Mouse (Mus musculus) ES-E14 (cell line): ENCODE data around the gene A430033K04Rik. TPM values are rescaled to one million over a fixed set of nuclear protein-coding genes. Genes with fewer than 3 reads are reported as not detected.
A peak's percentile ranks its signal among the peaks of the same experiment; 100 is the strongest.

Source experiments
- DNase-seq: peaks from one replicate; pipeline ENCODE4 v3.0.0-alpha.2; 2013; ENCODE audit warnings: low read depth, low spot score
- H3K27ac ChIP-seq: 2 replicates; pipeline ENCODE4 v1.5.1; 2012; ENCODE audit warnings: low read depth, mild to moderate bottlenecking, low read length, moderate library complexity, mixed read lengths; ENCODE audit not compliant: poor library complexity, insufficient read depth, severe bottlenecking
- H3K36me3 ChIP-seq: 2 replicates; pipeline ENCODE4 v1.6.1; 2012; ENCODE audit warnings: mild to moderate bottlenecking, low read length, moderate library complexity, mixed read lengths; ENCODE audit not compliant: control insufficient read depth, poor library complexity, insufficient read depth, severe bottlenecking
- H3K4me1 ChIP-seq, 2 experiments: fragments of 150-350 bp in 1 of 2; sonication (generic) in 1 of 2; 2 replicates each; pipeline ENCODE4 v1.6.1; 2012; ENCODE audit warnings: low read length in 2 of 2, mild to moderate bottlenecking in 1 of 2, mixed read lengths in 1 of 2; ENCODE audit not compliant: control insufficient read depth in 2 of 2, insufficient read depth in 2 of 2, poor library complexity in 1 of 2
- H3K4me3 ChIP-seq, 2 experiments: fragments of 150-350 bp in 1 of 2; sonication (generic) in 1 of 2; 2 replicates each; pipeline ENCODE4 v1.5.1; 2012; ENCODE audit warnings: low read length in 2 of 2, low read depth in 1 of 2, mild to moderate bottlenecking in 1 of 2, mixed read lengths in 1 of 2; ENCODE audit not compliant: insufficient read depth in 1 of 2, poor library complexity in 1 of 2, severe bottlenecking in 1 of 2
- H3K9ac ChIP-seq: 2 replicates; pipeline ENCODE4 v1.6.1; 2012; ENCODE audit warnings: low read depth, mild to moderate bottlenecking, low read length, mixed read lengths; ENCODE audit not compliant: poor library complexity, insufficient read depth, severe bottlenecking
- H3K9me3 ChIP-seq: fragments of 150-350 bp; sonication (generic); 2 replicates; pipeline ENCODE4 v1.6.1; 2012; ENCODE audit warnings: low read depth, mild to moderate bottlenecking, low read length; ENCODE audit not compliant: control insufficient read depth, insufficient read depth
- CHD2 ChIP-seq: IDR thresholded peaks from 2 replicates; pipeline ENCODE4 v1.6.1; 2014; ENCODE audit warnings: mild to moderate bottlenecking, low read depth, low read length, inconsistent platforms
- HCFC1 ChIP-seq: IDR thresholded peaks from 2 replicates; pipeline ENCODE4 v1.6.1; 2012; ENCODE audit warnings: low read length, inconsistent platforms, borderline replicate concordance; ENCODE audit not compliant: insufficient read depth
- MAFK ChIP-seq: IDR thresholded peaks from 2 replicates; pipeline ENCODE4 v1.6.1; 2014; ENCODE audit warnings: mild to moderate bottlenecking, low read depth, low read length, inconsistent platforms; ENCODE audit not compliant: insufficient read depth
- ZC3H11A ChIP-seq: IDR thresholded peaks from 2 replicates; pipeline ENCODE4 v1.6.1; 2012; ENCODE audit warnings: low read depth, mild to moderate bottlenecking, inconsistent platforms, low read length, borderline replicate concordance
- ZNF384 ChIP-seq: IDR thresholded peaks from 2 replicates; pipeline ENCODE4 v1.6.1; 2012; ENCODE audit warnings: low read depth, low read length, inconsistent platforms
- in situ Hi-C, 2 experiments: fragments of 600-800 bp; cut with MboI; formaldehyde crosslinking; loops; one replicate each; pipeline ENCODE4 v1.15.1; 2025; ENCODE audit warnings: low sequenced_read_pairs in 2 of 2, inconsistent platforms in 1 of 2; ENCODE audit not compliant: unreplicated experiment in 2 of 2
- total RNA-seq: library from RNA; depleted of rRNA; stranded (reverse); fragments of 300-350 nt; gene quantifications from 2 replicates; pipeline ENCODE4 v1.2.3, GENCODE M21; 2012

Gene A430033K04Rik
- total RNA-seq, 1 experiment: 1.9 TPM

DNA sequence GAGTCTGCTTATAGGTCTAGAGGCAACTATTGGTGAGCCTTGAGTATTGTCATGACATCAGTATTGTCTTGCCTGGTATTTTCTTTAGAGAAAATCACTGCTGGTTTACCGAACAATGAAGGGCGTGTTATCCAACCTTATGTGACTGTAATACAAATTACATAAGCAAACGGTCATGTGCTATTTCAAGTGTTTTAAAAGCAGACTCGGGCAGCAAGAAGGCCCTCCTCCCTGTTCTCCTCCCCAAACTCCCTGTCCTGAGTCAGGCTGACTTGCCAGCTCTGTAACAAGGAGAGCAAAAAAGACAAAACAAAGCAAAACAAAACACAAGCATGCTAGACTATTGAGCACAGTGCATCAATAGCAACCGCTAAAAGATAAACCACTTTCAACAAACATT, 1.8 kb upstream of the A430033K04Rik start:
- Histone ChIP-seq H3K9me3 (no peaks in the 10 kb centered on the region), H3K4me1 (peaks cover 0 to 4% of the 10 kb centered on the region in 2 experiments; a peak in 1 of 4 replicates), H3K36me3 (peaks cover 5% of the 10 kb centered on the region; the same call in 1 of the 2 replicates), H3K9ac (no peak overlapping the region), H3K27ac (no peak overlapping the region), H3K4me3 (no peak overlapping the region)
- in situ Hi-C loops: no loop called here
- no peak for DNase-seq
- TF ChIP-seq MAFK: no peak
- no peak for TF ChIP-seq ZC3H11A
- TF ChIP-seq HCFC1: no peak
- TF ChIP-seq ZNF384: no peak

DNA sequence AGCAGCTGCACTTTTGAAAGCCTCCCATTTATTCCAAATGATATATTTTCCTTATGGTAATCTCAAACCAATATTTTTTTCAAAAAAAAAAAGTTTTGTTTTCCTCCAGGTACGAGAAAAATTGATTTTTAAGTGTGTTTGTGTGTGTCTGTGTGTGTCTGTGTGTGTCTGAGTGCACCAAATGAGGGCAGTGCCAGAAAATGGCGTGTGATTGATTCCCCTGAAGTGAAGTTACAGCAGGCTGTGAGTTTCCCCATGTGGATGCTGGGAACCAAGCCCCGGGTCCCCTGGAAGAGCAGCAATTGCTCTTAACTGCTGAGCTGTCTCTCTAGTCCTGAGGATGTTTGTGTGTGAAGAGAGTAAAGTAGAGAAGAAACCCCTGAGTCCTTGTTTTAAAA, 818 bp downstream of the A430033K04Rik start:
- H3K4me3 ChIP-seq: peak overlapping the region; percentile 70 to 84; a peak in 2 of 4 replicates
- peaks cover 0 to 4% of the 10 kb centered on the region in 2 experiments; a peak in 1 of 4 replicates for H3K4me1 ChIP-seq
- H3K9me3 ChIP-seq: no peaks in the 10 kb centered on the region
- H3K27ac ChIP-seq: no peak overlapping the region
- peak overlapping the region; percentile 71; the same call in 1 of the 2 replicates for H3K9ac ChIP-seq
- H3K36me3 ChIP-seq: no peaks in the 10 kb centered on the region
- TF ChIP-seq MAFK (no peak), HCFC1 (no peak), ZNF384 (no peak), ZC3H11A (no peak), CHD2 (no peak)
- in situ Hi-C loops: no loop called here
- DNase-seq: no peak

DNA sequence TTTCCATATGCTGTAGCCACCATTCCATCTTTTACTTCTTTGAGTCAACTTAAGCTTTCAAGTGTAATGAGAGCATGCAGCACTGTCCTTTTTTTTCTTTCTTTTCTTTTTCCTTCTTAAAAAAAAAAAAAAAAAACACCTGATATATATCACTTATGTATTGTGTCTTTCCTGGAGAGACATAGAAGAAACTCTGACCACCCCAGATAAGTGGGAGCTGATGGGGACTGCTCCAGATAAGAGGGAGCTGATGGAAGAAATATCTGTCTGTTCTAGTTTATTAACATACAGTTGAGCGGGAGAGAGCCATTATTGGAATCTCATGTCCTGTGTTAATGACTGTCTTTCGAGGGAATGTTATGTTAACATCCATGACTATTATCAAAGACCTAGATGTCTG, 13.8 kb downstream of the A430033K04Rik start:
- Histone ChIP-seq H3K4me3 (no peak overlapping the region), H3K36me3 (no peaks in the 10 kb centered on the region), H3K4me1 (no peaks in the 10 kb centered on the region), H3K27ac (no peak overlapping the region), H3K9me3 (no peaks in the 10 kb centered on the region), H3K9ac (no peak overlapping the region)
- DNase-seq: no peak
- in situ Hi-C loops: no loop called here
- TF ChIP-seq ZNF384 (no peak), HCFC1 (no peak), CHD2 (no peak), MAFK (no peak), ZC3H11A (no peak)

DNA sequence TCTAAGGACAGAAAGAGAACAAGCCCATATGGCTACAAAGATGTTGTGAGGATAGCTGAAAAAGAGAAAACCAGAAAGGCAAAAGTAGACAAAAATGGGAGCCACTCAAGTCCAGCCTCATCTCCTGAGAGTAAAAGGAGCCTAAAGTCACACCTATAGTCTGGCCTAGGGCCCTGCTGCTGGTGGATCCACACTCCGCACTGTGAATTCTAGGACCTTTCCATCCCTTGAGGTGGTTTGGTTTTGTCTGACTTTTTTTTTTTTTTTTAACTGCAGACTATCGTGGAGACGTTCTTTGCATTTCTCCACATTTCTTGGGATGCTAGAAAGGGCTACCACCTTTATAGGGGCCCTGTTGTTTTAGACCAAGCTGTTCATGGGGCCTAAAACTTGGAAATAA, 18.4 kb downstream of the A430033K04Rik start:
- H3K9me3 ChIP-seq: no peaks in the 10 kb centered on the region
- H3K4me3 ChIP-seq: no peak overlapping the region
- H3K4me1 ChIP-seq: no peaks in the 10 kb centered on the region
- no peaks in the 10 kb centered on the region for H3K36me3 ChIP-seq
- no peak overlapping the region for H3K9ac ChIP-seq
- in situ Hi-C loops: no loop called here
- no peak overlapping the region for H3K27ac ChIP-seq
- DNase-seq: no peak
- no peak for TF ChIP-seq ZC3H11A
- no peak for TF ChIP-seq MAFK
- TF ChIP-seq HCFC1: no peak
- TF ChIP-seq CHD2: no peak
- TF ChIP-seq ZNF384: no peak

DNA sequence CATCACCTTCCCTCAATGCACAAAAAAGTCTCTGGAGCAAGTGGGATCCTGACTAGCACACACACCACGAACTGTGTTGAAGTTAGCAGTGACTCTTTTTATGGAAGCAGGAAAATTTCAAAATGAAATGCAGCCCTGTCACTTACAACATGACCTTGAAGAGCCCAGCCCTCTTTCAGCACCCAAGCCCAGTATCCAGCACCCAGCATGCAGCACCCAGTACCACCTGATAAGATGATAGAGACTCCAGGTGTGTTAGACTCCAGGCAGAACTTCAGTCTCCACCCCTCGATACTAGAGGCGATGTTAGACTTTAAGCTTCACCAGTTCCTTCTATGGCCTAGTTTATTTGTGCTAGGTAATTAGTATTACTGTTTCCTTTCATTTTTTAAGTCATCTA, 19.1 kb downstream of the A430033K04Rik start:
- Histone ChIP-seq H3K4me3 (no peak overlapping the region), H3K27ac (no peak overlapping the region), H3K9ac (no peak overlapping the region), H3K36me3 (no peaks in the 10 kb centered on the region), H3K9me3 (no peaks in the 10 kb centered on the region), H3K4me1 (no peaks in the 10 kb centered on the region)
- no peak for DNase-seq
- TF ChIP-seq ZNF384 (no peak), CHD2 (no peak), MAFK (no peak), HCFC1 (no peak), ZC3H11A (no peak)
- in situ Hi-C loops: no loop called here
